Mouse (Mus musculus) brain, embryonic 14.5 days (tissue): ENCODE data around the gene Igfals.

Source experiments
- CTCF ChIP-seq: fragments of 200-500 bp; IDR thresholded peaks from 2 replicates; pipeline ENCODE4 v1.5.1; 2012; ENCODE audit warnings: inconsistent platforms, mild to moderate bottlenecking, moderate library complexity, borderline replicate concordance; ENCODE audit not compliant: insufficient read depth, insufficient read length; ENCODE audit errors: extremely low read depth
- POLR2A ChIP-seq: fragments of 200-500 bp; IDR thresholded peaks from 2 replicates; pipeline ENCODE4 v1.6.1; 2012; ENCODE audit warnings: mild to moderate bottlenecking, inconsistent platforms, borderline replicate concordance; ENCODE audit not compliant: poor library complexity, insufficient read depth, insufficient read length, severe bottlenecking; ENCODE audit errors: extremely low read depth

DNA sequence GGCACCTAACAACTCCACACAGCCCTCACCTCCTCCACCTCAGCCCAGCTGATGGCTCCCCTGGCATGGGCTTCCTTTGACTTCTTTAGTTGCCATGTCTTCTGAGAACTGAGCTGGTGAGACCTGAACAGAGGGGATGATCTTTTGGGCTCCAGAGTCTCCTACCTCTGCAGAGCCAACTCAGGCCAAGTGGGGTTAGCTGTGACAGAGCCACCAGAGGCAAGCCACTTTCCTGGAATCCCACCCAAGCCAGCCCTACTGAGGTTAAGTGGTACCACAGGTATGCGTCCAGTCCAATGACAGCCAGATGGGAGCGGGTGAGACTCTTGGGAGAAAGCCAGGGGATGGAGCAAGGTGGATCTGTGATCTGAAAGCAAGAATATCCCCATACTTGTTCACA, 27.5 kb downstream of the Igfals start:
- TF ChIP-seq CTCF: no peak
- no peak for TF ChIP-seq POLR2A
